Mouse (Mus musculus) forebrain, embryonic 16.5 days (tissue): ENCODE measurements around the gene Gm1604a. TPM values are rescaled to one million over a fixed set of nuclear protein-coding genes. Genes with fewer than 3 reads are reported as not detected.
"Not testable (repeated sequence)": the region's sequence is repeated elsewhere in the genome, so short reads cannot be mapped to it uniquely, and the experiment has no call there.

Experiments
- ATAC-seq: fragments of 200-750 bp; cut with Nextera tagmentation; 2 replicates; pipeline ENCODE4 v1.8.0; 2017; ENCODE audit warnings: mild to moderate bottlenecking, moderate library complexity
- H3K27ac ChIP-seq: fragments of 300-500 bp; sonication (generic); 2 replicates; pipeline ENCODE4 v1.5.1; 2014; ENCODE audit warnings: low read length, control low read depth
- H3K27me3 ChIP-seq: fragments of 300-500 bp; sonication (generic); replicated peaks from 2 replicates; pipeline ENCODE4 v1.6.1; 2014; ENCODE audit warnings: low read length; ENCODE audit not compliant: control insufficient read depth, insufficient read depth
- H3K36me3 ChIP-seq: fragments of 300-500 bp; sonication (generic); 2 replicates; pipeline ENCODE4 v1.6.1; 2014; ENCODE audit not compliant: control insufficient read depth, insufficient read depth
- H3K4me1 ChIP-seq: fragments of 300-500 bp; sonication (generic); replicated peaks from 2 replicates; pipeline ENCODE4 v1.6.1; 2014; ENCODE audit warnings: low read length; ENCODE audit not compliant: control insufficient read depth, insufficient read depth
- H3K4me2 ChIP-seq: fragments of 300-500 bp; sonication (generic); 2 replicates; pipeline ENCODE4 v1.6.1; 2014; ENCODE audit warnings: mild to moderate bottlenecking, low read length, control low read depth
- H3K4me3 ChIP-seq: fragments of 300-500 bp; sonication (generic); replicated peaks from 2 replicates; pipeline ENCODE4 v1.5.1; 2014; ENCODE audit warnings: mild to moderate bottlenecking, low read length, control low read depth
- H3K9ac ChIP-seq: fragments of 300-500 bp; sonication (generic); replicated peaks from 2 replicates; pipeline ENCODE4 v1.6.1; 2014; ENCODE audit warnings: low read depth, low read length, control low read depth
- H3K9me3 ChIP-seq: fragments of 300-500 bp; sonication (generic); 2 replicates; pipeline ENCODE4 v1.6.1; 2016; ENCODE audit warnings: low read length; ENCODE audit not compliant: control insufficient read depth
- WGBS: fragments of 180-500 bp; shearing (Covaris S2); extraction: QIAGEN DNeasy Blood & Tissue Kit; methylation state at CpG from one replicate; pipeline ENCODE4 v1.1.7; 2014; 5-methylcytosine and 5-hydroxymethylcytosine counted together
- polyA plus RNA-seq: library from polyadenylated mRNA; unstranded; fragments of >200 nt; fragmentation: Nextera tagmentation; extraction: Ambion mirVana; gene quantifications from 2 replicates; pipeline ENCODE4 v1.2.1, GENCODE M21; 2015

The Gm1604a gene
- polyA plus RNA-seq, 1 experiment from 2014 or later = 0.77 TPM

DNA sequence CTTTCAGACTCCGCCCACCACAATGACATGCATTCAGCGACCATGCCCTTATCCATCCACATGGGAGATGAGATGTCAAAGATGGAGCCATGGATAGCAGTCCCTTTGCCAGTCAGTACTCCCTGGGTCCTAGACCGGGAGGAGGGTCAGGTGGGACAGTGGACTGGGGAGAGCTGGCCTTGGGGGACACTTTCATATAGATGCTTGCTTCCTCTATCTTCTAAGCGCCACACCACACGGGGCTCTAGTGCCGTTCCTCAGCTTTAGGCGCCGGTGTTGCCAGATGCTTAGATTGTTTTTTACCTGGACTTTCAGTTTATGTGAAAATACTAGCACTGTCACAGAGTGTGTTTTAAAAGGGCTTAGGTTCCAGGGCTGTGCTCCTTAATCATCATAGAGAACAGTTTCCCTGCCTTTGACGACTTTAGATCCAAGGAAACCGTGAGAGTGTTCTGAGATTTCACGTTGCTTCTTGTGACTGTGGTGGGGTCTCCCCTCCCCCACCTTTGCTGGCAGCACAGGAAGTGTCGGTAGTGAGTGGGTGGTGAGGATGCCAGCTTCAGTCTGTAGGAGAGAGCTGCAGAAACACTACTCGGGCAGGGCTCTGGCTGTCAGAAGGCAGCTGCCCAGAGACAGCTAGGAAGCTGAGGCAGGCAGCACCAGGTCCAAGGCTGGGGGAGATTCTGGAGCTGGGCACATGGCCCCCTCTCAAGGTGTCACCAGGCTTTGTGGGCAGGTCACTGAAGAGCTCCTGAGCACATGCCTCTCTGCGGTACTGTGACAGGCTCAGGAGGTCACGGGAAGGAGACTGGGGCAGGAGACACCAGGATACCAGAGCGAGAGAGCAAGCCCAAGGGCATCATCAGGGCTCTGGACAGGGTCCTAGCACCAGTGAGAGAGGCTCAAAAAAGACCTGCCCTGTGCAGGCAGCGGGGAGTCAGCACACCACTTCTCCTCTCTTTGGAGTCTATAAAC, 8.1 kb downstream of the Gm1604a start:
- H3K27me3 ChIP-seq, H3K9ac ChIP-seq, H3K4me2 ChIP-seq, H3K36me3 ChIP-seq, H3K4me1 ChIP-seq, H3K9me3 ChIP-seq, H3K4me3 ChIP-seq, H3K27ac ChIP-seq: not testable (repeated sequence)
- peak; percentile 70 for ATAC-seq
- WGBS = 63% methylated on average over 3 of the region's 17 CpGs

- not testable (repeated sequence) for H3K4me1 ChIP-seq, H3K27me3 ChIP-seq, H3K9me3 ChIP-seq, H3K9ac ChIP-seq, H3K36me3 ChIP-seq, H3K4me2 ChIP-seq, H3K4me3 ChIP-seq, H3K27ac ChIP-seq
- ATAC-seq = peak; percentile 61
- WGBS = 16% methylated on average over 2 of the region's 4 CpGs
Observed at GRCm38 (mm10) chr17:7068997-7069539, 43.7 kb downstream of the Gm1604a start.

GRCm38 (mm10) chr17:7069561-7070240, 44.3 kb downstream of the Gm1604a start:
- not testable (repeated sequence) for H3K27me3 ChIP-seq, H3K9ac ChIP-seq, H3K4me2 ChIP-seq, H3K4me1 ChIP-seq, H3K4me3 ChIP-seq, H3K36me3 ChIP-seq, H3K27ac ChIP-seq, H3K9me3 ChIP-seq
- peak; percentile 65; the same call in 1 of the 2 replicates for ATAC-seq
- WGBS = 33% methylated on average over 5 of the region's 7 CpGs

DNA sequence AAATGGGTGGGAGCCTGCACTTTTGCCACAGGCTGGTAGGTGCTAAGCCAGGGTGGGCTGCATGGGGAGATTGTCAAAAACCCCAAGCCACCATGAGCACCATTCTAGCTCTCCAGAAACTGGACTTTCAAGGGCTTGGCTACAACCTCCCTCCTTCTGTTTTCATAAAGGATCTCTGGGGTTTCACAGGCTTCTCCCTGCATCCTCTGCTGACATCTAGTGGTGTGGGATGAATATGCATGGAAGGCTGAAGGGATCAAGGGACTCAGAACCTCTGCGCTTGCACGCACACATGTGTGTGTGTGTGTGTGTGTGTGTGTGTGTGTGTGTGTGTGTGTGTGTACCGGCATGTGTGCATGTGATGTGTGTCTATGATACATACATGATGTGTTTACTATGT, 49.1 kb downstream of the Gm1604a start:
- H3K9me3 ChIP-seq, H3K4me3 ChIP-seq, H3K4me2 ChIP-seq, H3K36me3 ChIP-seq, H3K27ac ChIP-seq, H3K27me3 ChIP-seq, H3K9ac ChIP-seq, H3K4me1 ChIP-seq: not testable (repeated sequence)
- 42% methylated on average over 3 of the region's 3 CpGs for WGBS
- ATAC-seq = peak; percentile 62

- H3K4me3 ChIP-seq, ATAC-seq, H3K36me3 ChIP-seq, H3K9me3 ChIP-seq, H3K27me3 ChIP-seq, H3K4me2 ChIP-seq, H3K27ac ChIP-seq, H3K9ac ChIP-seq, H3K4me1 ChIP-seq: not testable (repeated sequence)
- WGBS = 84% methylated on average over 5 of the region's 6 CpGs
Observed at GRCm38 (mm10) chr17:7075519-7075918, 50.2 kb downstream of the Gm1604a start.

DNA sequence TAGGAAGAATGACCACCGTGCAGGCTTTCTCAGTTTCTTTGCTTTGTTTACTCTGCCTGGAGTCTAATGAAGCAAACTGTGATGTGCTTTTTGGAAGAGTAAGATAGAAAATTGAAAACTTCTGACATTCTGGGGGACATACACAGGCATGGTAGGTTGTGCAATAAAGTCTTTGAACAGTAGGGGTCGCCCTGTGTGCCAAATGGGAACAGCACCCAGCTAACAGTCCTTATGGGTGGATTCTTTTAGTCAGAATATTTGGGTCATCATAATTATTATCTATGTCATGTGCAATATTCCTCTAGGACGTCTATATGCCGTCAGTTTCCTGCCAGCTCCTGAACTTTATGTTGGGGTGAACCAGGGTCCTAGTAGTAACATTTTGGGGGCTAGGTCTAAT, 54.2 kb downstream of the Gm1604a start:
- not testable (repeated sequence) for H3K9me3 ChIP-seq, H3K4me2 ChIP-seq, H3K36me3 ChIP-seq, H3K4me1 ChIP-seq, H3K4me3 ChIP-seq, H3K9ac ChIP-seq, H3K27ac ChIP-seq, H3K27me3 ChIP-seq
- ATAC-seq = 0 out of 2 replicates have a peak, but pooled peaks have one; percentile 43
- WGBS = 0% methylated on average over 1 of the region's 4 CpGs

DNA sequence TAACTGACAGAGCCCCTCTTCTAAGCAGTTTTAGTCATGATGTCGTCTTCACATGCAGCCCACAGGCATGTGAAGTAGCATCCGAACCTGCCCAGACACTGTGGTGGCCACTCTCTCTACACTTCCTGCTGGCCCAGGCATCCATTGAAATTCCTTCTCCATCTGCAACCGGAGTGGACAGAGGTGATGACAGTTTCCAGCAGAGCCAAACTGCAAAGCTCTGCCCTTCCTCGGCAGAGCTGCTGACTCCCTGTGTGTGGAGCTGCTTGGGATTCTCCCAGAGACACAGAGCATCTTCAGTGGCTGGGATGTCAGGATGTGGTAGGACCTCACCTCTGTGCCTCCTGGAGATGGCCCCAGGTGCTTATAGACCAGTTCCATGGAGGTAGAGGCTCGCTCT, 59.2 kb downstream of the Gm1604a start:
- not testable (repeated sequence) for H3K27ac ChIP-seq, H3K9ac ChIP-seq, H3K4me3 ChIP-seq, H3K9me3 ChIP-seq, H3K4me2 ChIP-seq, H3K27me3 ChIP-seq, ATAC-seq, H3K36me3 ChIP-seq, H3K4me1 ChIP-seq
- WGBS = no CpG with 5 or more reads among the region's 5 CpGs

GRCm38 (mm10) chr17:7085469-7086168, 60.3 kb downstream of the Gm1604a start:
- H3K9ac ChIP-seq, H3K36me3 ChIP-seq, H3K9me3 ChIP-seq, H3K4me2 ChIP-seq, H3K27ac ChIP-seq, H3K4me1 ChIP-seq, ATAC-seq, H3K27me3 ChIP-seq, H3K4me3 ChIP-seq: not testable (repeated sequence)
- no CpG with 5 or more reads among the region's 12 CpGs for WGBS

DNA sequence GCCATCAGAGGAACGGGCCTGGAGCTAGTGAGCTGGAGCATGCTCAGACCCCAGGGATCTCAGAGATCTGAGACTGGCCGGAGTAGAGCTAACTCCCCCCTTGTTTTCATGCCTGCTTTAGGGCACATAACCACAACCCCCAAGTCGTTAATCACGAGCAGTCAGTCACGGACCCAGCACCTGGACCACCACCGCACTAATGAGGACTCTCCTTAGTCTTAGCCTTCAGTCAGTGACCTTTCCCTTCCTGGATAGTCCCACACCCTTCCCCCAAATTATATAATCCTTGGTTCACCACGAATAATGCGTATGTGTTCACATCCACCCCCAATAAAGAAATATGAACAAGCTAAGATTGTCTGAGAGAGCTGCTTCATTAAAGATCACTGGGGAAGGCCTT, 61.5 kb downstream of the Gm1604a start:
- WGBS = 69% methylated on average over 6 of the region's 8 CpGs
- not testable (repeated sequence) for H3K36me3 ChIP-seq, H3K4me2 ChIP-seq, H3K9me3 ChIP-seq, H3K9ac ChIP-seq, H3K4me3 ChIP-seq, H3K27ac ChIP-seq, H3K4me1 ChIP-seq, ATAC-seq, H3K27me3 ChIP-seq
